Mouse (Mus musculus) thymus, adult 2 months (tissue): ENCODE results near the gene Ttc23. TPM values are rescaled to one million over a fixed set of nuclear protein-coding genes. Genes with fewer than 3 reads are reported as not detected.

Source experiments
- DNase-seq: peaks from one replicate; pipeline ENCODE4 v3.0.0; 2021
- H3K27ac ChIP-seq: fragments of 200-500 bp; 2 replicates; pipeline ENCODE4 v1.5.1; 2012; ENCODE audit warnings: low read length, control low read depth; ENCODE audit not compliant: control insufficient read depth, insufficient read depth
- H3K27me3 ChIP-seq: fragments of 200-500 bp; 2 replicates; pipeline ENCODE4 v1.6.1; 2012; ENCODE audit warnings: mild to moderate bottlenecking, low read length, moderate library complexity, mixed read lengths; ENCODE audit not compliant: control insufficient read depth, insufficient read depth
- H3K36me3 ChIP-seq: fragments of 200-500 bp; 2 replicates; pipeline ENCODE4 v1.6.1; 2012; ENCODE audit warnings: mild to moderate bottlenecking, low read length, moderate library complexity; ENCODE audit not compliant: control insufficient read depth, insufficient read depth
- H3K4me1 ChIP-seq: fragments of 200-500 bp; replicated peaks from 2 replicates; pipeline ENCODE4 v1.6.1; 2012; ENCODE audit warnings: low read length; ENCODE audit not compliant: control insufficient read depth, insufficient read depth
- H3K4me3 ChIP-seq: fragments of 200-500 bp; 2 replicates; pipeline ENCODE4 v1.5.1; 2012; ENCODE audit warnings: mild to moderate bottlenecking, low read length, control low read depth, moderate library complexity; ENCODE audit not compliant: control insufficient read depth, insufficient read depth
- CTCF ChIP-seq: fragments of 200-500 bp; IDR thresholded peaks from 2 replicates; pipeline ENCODE4 v1.5.1; 2012; ENCODE audit warnings: mild to moderate bottlenecking, control low read depth, low read length, moderate library complexity, borderline replicate concordance; ENCODE audit not compliant: control insufficient read depth, poor library complexity, insufficient read depth; ENCODE audit errors: extremely low read depth
- POLR2A ChIP-seq: fragments of 200-500 bp; IDR thresholded peaks from 2 replicates; pipeline ENCODE4 v1.6.1; 2012; ENCODE audit warnings: mild to moderate bottlenecking, low read length, control low read depth, moderate library complexity; ENCODE audit not compliant: control insufficient read depth, poor library complexity, insufficient read depth; ENCODE audit errors: extremely low read depth
- WGBS: fragments of 180-500 bp; shearing (Covaris S2); methylation state at CpG from one replicate; pipeline ENCODE4 v1.1.7; 2018; 5-methylcytosine and 5-hydroxymethylcytosine counted together
- polyA plus RNA-seq: library from polyadenylated mRNA; depleted of rRNA; stranded (reverse); fragments of >200 nt; gene quantifications from 2 replicates; pipeline ENCODE4 v1.2.3, GENCODE M21; 2012; rRNA removed

Ttc23 gene
- polyA plus RNA-seq, 1 experiment: 4.5 TPM

DNA sequence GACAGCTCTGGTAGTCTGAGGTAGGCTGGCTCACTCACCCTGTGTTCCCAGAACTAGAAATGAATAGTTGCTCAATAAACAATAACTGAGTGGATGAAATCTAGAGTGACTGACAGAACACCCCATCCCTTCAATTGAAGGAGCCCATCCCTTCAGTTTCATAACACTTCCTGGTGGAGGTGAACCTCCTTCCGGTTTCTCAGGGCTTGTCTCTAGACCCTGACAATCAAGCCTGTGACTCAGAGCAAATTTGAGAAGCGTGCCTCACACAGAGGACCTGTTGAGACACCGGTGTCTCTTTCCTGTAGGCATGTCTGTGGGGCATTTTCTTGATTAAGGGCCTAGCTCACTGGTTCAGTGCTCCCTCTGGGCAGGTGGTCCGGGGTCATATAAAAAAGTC, 151.3 kb downstream of the Ttc23 start:
- H3K27me3 ChIP-seq: no peaks in the 10 kb centered on the region
- TF ChIP-seq POLR2A (no peak), CTCF (no peak)
- H3K27ac ChIP-seq: no peak overlapping the region
- no peaks in the 10 kb centered on the region for H3K36me3 ChIP-seq
- H3K4me1 ChIP-seq: peaks cover 11% of the 10 kb centered on the region
- H3K4me3 ChIP-seq: no peak overlapping the region
- 86% methylated on average over 4 of the region's 4 CpGs for WGBS
- no peak for DNase-seq

DNA sequence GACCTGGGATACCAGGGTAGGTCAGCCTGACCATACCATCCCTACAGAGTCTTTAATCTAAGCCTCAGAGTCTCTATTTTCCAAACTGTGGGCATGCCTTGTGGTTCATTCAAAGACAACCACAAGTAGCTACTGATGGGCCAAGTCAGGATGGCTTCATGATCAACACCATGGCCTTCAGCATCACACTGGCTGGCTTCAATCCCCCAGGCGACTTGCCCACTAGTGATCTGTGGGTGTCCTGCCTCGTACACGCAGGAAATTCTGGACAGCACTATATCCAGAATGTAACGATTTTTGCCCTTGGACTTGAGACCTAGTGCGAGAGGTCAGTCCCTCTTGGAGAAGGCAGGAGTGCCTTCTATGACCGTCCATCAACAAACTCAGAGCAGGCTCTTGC, 153.3 kb downstream of the Ttc23 start:
- DNase-seq: no peak
- Histone ChIP-seq H3K4me3 (no peak overlapping the region), H3K27ac (no peak overlapping the region), H3K4me1 (peaks cover 21% of the 10 kb centered on the region), H3K27me3 (no peaks in the 10 kb centered on the region), H3K36me3 (no peaks in the 10 kb centered on the region)
- TF ChIP-seq CTCF (no peak), POLR2A (no peak)
- 93% methylated on average over 6 of the region's 6 CpGs for WGBS

DNA sequence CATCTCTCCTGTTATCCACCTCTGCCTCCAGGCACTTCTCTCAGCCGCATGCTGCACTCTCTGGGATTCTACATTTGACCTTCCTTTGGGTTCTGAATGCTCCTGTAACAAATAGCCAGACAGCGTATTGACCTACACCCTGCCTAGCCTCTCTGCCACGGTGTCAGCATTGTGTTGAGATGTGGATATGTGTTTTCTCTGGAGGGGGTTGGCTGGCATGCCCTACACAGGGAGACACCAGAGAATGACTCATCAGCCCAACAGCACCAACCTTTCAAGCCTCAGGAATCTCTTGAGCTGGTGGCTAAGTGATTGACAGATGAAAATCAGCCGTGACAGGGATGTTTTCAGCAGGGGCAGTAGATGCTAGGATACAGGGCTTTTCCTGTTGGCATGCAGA, 153.8 kb downstream of the Ttc23 start:
- H3K27me3 ChIP-seq: no peaks in the 10 kb centered on the region
- no peaks in the 10 kb centered on the region for H3K36me3 ChIP-seq
- no peak for TF ChIP-seq POLR2A
- TF ChIP-seq CTCF: no peak
- no peak for DNase-seq
- peaks cover 21% of the 10 kb centered on the region for H3K4me1 ChIP-seq
- H3K27ac ChIP-seq: no peak overlapping the region
- 86% methylated on average over 4 of the region's 4 CpGs for WGBS
- no peak overlapping the region for H3K4me3 ChIP-seq

DNA sequence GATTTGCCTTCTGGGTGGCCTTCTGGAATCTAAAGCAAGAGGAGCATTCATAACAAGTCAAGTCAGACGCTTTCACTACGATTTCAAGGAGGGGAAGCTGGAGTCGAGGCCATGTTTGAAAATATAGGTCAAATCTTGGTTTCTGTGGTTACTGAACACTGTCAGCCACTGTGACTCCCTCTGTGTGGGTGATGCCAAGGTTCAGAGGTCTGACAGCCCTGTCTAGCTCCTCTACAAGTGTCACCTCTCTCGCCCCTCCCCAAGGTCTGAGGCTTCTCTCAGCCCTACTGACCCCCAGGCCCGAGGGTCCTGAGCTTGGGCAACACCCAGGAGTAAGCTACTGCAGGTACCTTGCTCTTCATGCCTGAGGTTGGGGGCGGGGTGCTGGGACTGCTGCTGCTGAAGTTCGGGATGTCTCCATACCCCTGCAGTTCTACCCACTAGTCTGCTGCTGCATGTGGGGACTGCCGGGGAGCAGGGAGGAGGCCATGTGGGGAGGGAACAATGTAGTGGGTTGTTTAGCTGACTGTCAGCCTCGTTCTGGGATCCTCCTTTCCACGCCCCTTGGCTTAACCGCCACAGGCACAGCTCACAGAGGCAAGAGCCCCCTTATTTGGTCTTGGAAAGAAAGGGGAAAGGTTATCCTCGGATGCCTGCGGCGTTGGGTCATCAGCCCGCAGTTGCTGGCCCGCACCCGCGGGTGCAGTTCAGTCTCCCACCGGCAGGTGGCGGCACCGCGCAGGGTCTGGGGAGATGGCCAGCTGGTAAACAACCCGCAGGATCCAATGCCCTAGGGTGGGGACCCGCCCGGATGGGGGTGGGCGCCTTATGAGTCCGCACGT, 156.0 kb downstream of the Ttc23 start:
- peaks cover 21% of the 10 kb centered on the region for H3K4me1 ChIP-seq
- DNase-seq: peak; percentile 82
- 8% methylated on average over 28 of the region's 28 CpGs for WGBS

GRCm38 (mm10) chr7:67803857-67804215, 156.6 kb downstream of the Ttc23 start:
- H3K4me1 ChIP-seq: peaks cover 21% of the 10 kb centered on the region
- no peak for DNase-seq
- peak overlapping the region; percentile 27 for H3K4me3 ChIP-seq
- TF ChIP-seq CTCF: no peak
- TF ChIP-seq POLR2A: no peak
- WGBS: 14% methylated on average over 13 of the region's 13 CpGs
- H3K36me3 ChIP-seq: no peaks in the 10 kb centered on the region
- no peak overlapping the region for H3K27ac ChIP-seq
- H3K27me3 ChIP-seq: no peaks in the 10 kb centered on the region

More for the DNA sequence above, 156.0 kb downstream of the Ttc23 start:
- no peaks in the 10 kb centered on the region for H3K36me3 ChIP-seq
- H3K27me3 ChIP-seq: no peaks in the 10 kb centered on the region
- peak; percentile 100 for TF ChIP-seq CTCF
- no peak; the same call in 1 of the 2 replicates for TF ChIP-seq POLR2A
- H3K4me3 ChIP-seq: peak overlapping the region; percentile 27
- H3K27ac ChIP-seq: peak overlapping the region; percentile 12; the same call in 1 of the 2 replicates

Other genes with a start within 250 kb of the Ttc23 start
- 39.2 and 39.4 TPM in 2 replicates for gene Lrrc28, start 2.1 kb upstream of the Ttc23 start, polyA plus RNA-seq
- gene Synm, start 112.3 kb downstream of the Ttc23 start, polyA plus RNA-seq: 7.2 and 8.5 TPM in 2 replicates